Mouse (Mus musculus) heart, postnatal 0 days (tissue): ENCODE results near the gene Vmn1r117. TPM values are rescaled to one million over a fixed set of nuclear protein-coding genes. Genes with fewer than 3 reads are reported as not detected.
"Not testable (repeated sequence)": the region's sequence is repeated elsewhere in the genome, so short reads cannot be mapped to it uniquely, and the experiment has no call there.

ENCODE experiments used
- ATAC-seq: fragments of 200-750 bp; cut with Nextera tagmentation; 2 replicates; pipeline ENCODE4 v1.8.0; 2017; ENCODE audit warnings: low read depth, moderate number of reproducible peaks, moderate library complexity; ENCODE audit not compliant: insufficient read depth
- DNase-seq: peaks from one replicate; pipeline ENCODE4 v3.0.0-alpha.2; 2016; ENCODE audit warnings: low spot score
- H3K27ac ChIP-seq: fragments of 300-500 bp; sonication (generic); 2 replicates; pipeline ENCODE4 v1.5.1; 2014; ENCODE audit warnings: low read depth, mild to moderate bottlenecking
- H3K27me3 ChIP-seq: fragments of 300-500 bp; sonication (generic); 2 replicates; pipeline ENCODE4 v1.6.1; 2014; ENCODE audit warnings: low read length, mixed read lengths; ENCODE audit not compliant: control insufficient read depth, insufficient read depth
- H3K36me3 ChIP-seq: fragments of 300-500 bp; sonication (generic); replicated peaks from 2 replicates; pipeline ENCODE4 v1.6.1; 2014; ENCODE audit warnings: low read length, mixed read lengths; ENCODE audit not compliant: control insufficient read depth, insufficient read depth
- H3K4me1 ChIP-seq: fragments of 300-500 bp; sonication (generic); 2 replicates; pipeline ENCODE4 v1.6.1; 2014; ENCODE audit warnings: antibody characterized with exemption; ENCODE audit not compliant: control insufficient read depth, insufficient read depth
- H3K4me2 ChIP-seq: fragments of 300-500 bp; sonication (generic); 2 replicates; pipeline ENCODE4 v1.6.1; 2014; ENCODE audit warnings: low read depth, mild to moderate bottlenecking, low read length, moderate library complexity
- H3K4me3 ChIP-seq: fragments of 300-500 bp; sonication (generic); 2 replicates; pipeline ENCODE4 v1.5.1; 2014; ENCODE audit warnings: low read depth, low read length
- H3K9ac ChIP-seq: fragments of 300-500 bp; sonication (generic); replicated peaks from 2 replicates; pipeline ENCODE4 v1.6.1; 2014; ENCODE audit warnings: low read depth, low read length, mixed read lengths
- H3K9me3 ChIP-seq: fragments of 300-500 bp; sonication (generic); replicated peaks from 2 replicates; pipeline ENCODE4 v1.6.1; 2016; ENCODE audit warnings: low read length; ENCODE audit not compliant: control insufficient read depth
- WGBS: fragments of 180-500 bp; shearing (Covaris S2); extraction: QIAGEN DNeasy Blood & Tissue Kit; methylation state at CpG from one replicate; pipeline ENCODE4 v1.1.7; 2014; 5-methylcytosine and 5-hydroxymethylcytosine counted together
- polyA plus RNA-seq: library from polyadenylated mRNA; unstranded; fragments of >200 nt; fragmentation: Nextera tagmentation; extraction: Ambion mirVana; gene quantifications from 2 replicates; pipeline ENCODE4 v1.2.1, GENCODE M21; 2015
- total RNA-seq: library from RNA; depleted of rRNA; stranded (reverse); fragments of >200 nt; gene quantifications from 2 replicates; pipeline ENCODE4 v1.2.3, GENCODE M21; 2014; ENCODE audit warnings: low replicate concordance; rRNA removed

The Vmn1r117 gene
- not detected in 2 replicates for total RNA-seq
- polyA plus RNA-seq = not detected in 2 replicates

DNA sequence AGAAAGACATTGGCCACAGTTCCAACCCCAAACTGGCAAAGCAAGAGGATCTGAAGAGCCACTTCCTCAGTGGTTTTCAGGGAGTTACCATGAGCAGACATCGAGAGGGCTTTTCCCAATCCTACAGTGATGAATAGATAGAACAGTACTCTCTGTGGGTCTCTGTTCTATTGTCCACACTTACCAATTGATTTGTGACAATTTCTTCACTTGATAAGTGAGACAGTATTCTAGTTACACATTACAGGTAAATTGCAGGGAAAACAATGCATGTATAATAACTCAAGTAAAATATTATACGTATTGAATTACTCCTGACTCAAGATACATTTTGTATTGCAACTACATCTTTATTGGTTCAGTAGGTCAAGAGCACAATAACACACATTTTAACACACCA, at the start of gene Vmn1r117:
Gene Vmn1r117, minus strand, starts transcription at position 101 of the 400 bp plus-strand sequence.
- H3K36me3 ChIP-seq, H3K9me3 ChIP-seq, H3K4me2 ChIP-seq, DNase-seq, H3K4me3 ChIP-seq, H3K4me1 ChIP-seq, H3K27me3 ChIP-seq, ATAC-seq, H3K27ac ChIP-seq, H3K9ac ChIP-seq: not testable (repeated sequence)
- no CpG with 5 or more reads among the region's 2 CpGs for WGBS

DNA sequence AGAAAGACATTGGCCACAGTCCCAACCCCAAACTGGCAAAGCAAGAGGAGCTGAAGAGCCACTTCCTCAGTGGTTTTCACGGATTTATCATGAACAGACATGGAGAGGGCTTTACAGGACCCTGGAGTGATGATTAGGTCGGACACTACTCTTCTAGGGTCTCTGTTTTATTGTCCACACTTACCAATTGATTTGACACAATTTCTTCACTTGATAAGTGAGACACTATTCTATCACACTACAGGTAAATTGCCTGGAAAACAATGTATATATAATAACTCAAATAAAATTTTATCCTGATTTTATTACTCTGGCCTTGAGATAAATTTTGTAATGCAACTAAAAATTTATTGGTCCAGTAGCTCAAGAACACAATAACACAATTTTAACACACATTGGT, 28.3 kb upstream of the Vmn1r117 start, which contains the start of gene Vmn1r118:
Gene Vmn1r118, minus strand, starts transcription at position 101 of the 400 bp plus-strand sequence.
- not testable (repeated sequence) for H3K27me3 ChIP-seq, H3K36me3 ChIP-seq, H3K9me3 ChIP-seq, ATAC-seq, H3K4me3 ChIP-seq, DNase-seq, H3K4me1 ChIP-seq, H3K4me2 ChIP-seq, H3K9ac ChIP-seq, H3K27ac ChIP-seq
- no CpG with 5 or more reads among the region's 2 CpGs for WGBS

GRCm38 (mm10) chr7:20871956-20872355, 12.0 kb downstream of the Vmn1r117 start, which contains the start of gene Vmn1r116:
Gene Vmn1r116 (plus strand): TSS chr7:20872256.
- H3K36me3 ChIP-seq, H3K4me3 ChIP-seq, H3K4me1 ChIP-seq, H3K9ac ChIP-seq, ATAC-seq, DNase-seq, H3K9me3 ChIP-seq, H3K27ac ChIP-seq, H3K4me2 ChIP-seq, H3K27me3 ChIP-seq: not testable (repeated sequence)
- WGBS = 54% methylated on average over 3 of the region's 3 CpGs

DNA sequence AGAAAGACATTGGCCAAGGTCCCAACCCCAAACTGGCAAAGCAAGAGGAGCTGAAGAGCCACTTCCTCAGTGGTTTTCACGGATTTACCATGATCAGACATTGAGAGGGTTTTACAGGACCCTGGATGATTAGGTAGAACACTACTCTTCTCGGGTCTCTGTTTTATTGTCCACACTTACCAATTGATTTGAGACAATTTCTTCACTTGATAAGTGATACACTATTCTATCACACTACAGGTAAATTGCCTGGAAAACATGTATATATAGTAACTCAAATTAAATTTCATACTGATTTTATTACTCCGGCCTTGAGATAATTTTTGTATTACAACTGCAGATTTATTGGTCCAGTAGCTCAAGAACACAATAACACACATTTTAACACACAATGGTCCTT, 39.0 kb downstream of the Vmn1r117 start, which contains the start of gene Vmn1r115:
Gene Vmn1r115, minus strand, starts transcription at position 101 of the 400 bp plus-strand sequence.
- ATAC-seq, H3K4me2 ChIP-seq, H3K4me3 ChIP-seq, DNase-seq, H3K36me3 ChIP-seq, H3K27me3 ChIP-seq, H3K9ac ChIP-seq, H3K4me1 ChIP-seq, H3K9me3 ChIP-seq, H3K27ac ChIP-seq: not testable (repeated sequence)
- 50% methylated on average over 1 of the region's 3 CpGs for WGBS

Other genes with a start within 250 kb of the Vmn1r117 start
- not detected in 2 replicates for gene Vmn1r107, start 215.2 kb downstream of the Vmn1r117 start, total RNA-seq
- gene Vmn1r107, start 215.2 kb downstream of the Vmn1r117 start, polyA plus RNA-seq = not detected in 2 replicates
- not detected in 2 replicates for gene Vmn1r111, start 180.9 kb downstream of the Vmn1r117 start, total RNA-seq
- gene Vmn1r111, start 180.9 kb downstream of the Vmn1r117 start, polyA plus RNA-seq = not detected in 2 replicates
- gene Gm10668, start 153.5 kb downstream of the Vmn1r117 start, total RNA-seq = not detected in 2 replicates
- gene Gm10668, start 153.5 kb downstream of the Vmn1r117 start, polyA plus RNA-seq = not detected in 2 replicates
- gene Vmn1r112, start 112.9 kb downstream of the Vmn1r117 start, total RNA-seq = not detected in 2 replicates
- not detected in 2 replicates for gene Vmn1r112, start 112.9 kb downstream of the Vmn1r117 start, polyA plus RNA-seq
- not detected in 2 replicates for gene Vmn1r113, start 96.8 kb downstream of the Vmn1r117 start, total RNA-seq
- not detected in 2 replicates for gene Vmn1r113, start 96.8 kb downstream of the Vmn1r117 start, polyA plus RNA-seq
- gene Vmn1r114, start 71.9 kb downstream of the Vmn1r117 start, total RNA-seq = not detected in 2 replicates
- gene Vmn1r114, start 71.9 kb downstream of the Vmn1r117 start, polyA plus RNA-seq = not detected in 2 replicates
- gene Vmn1r115, start 39.1 kb downstream of the Vmn1r117 start, total RNA-seq = not detected in 2 replicates
- not detected in 2 replicates for gene Vmn1r115, start 39.1 kb downstream of the Vmn1r117 start, polyA plus RNA-seq
- not detected in 2 replicates for gene Vmn1r116, start 11.9 kb downstream of the Vmn1r117 start, total RNA-seq
- not detected in 2 replicates for gene Vmn1r116, start 11.9 kb downstream of the Vmn1r117 start, polyA plus RNA-seq
- gene Vmn1r118, start 28.2 kb upstream of the Vmn1r117 start, total RNA-seq = not detected in 2 replicates
- gene Vmn1r118, start 28.2 kb upstream of the Vmn1r117 start, polyA plus RNA-seq = not detected in 2 replicates
- not detected in 2 replicates for gene Vmn1r119, start 128.3 kb upstream of the Vmn1r117 start, total RNA-seq
- gene Vmn1r119, start 128.3 kb upstream of the Vmn1r117 start, polyA plus RNA-seq = not detected in 2 replicates
- not detected in 2 replicates for gene Vmn1r120, start 169.7 kb upstream of the Vmn1r117 start, total RNA-seq
- not detected in 2 replicates for gene Vmn1r120, start 169.7 kb upstream of the Vmn1r117 start, polyA plus RNA-seq
- gene Vmn1r121, start 214.4 kb upstream of the Vmn1r117 start, total RNA-seq = not detected in 2 replicates
- not detected in 2 replicates for gene Vmn1r121, start 214.4 kb upstream of the Vmn1r117 start, polyA plus RNA-seq